Comparison of ENCODE assay signal across 28 mouse cellular contexts in the genomic region with DNA sequence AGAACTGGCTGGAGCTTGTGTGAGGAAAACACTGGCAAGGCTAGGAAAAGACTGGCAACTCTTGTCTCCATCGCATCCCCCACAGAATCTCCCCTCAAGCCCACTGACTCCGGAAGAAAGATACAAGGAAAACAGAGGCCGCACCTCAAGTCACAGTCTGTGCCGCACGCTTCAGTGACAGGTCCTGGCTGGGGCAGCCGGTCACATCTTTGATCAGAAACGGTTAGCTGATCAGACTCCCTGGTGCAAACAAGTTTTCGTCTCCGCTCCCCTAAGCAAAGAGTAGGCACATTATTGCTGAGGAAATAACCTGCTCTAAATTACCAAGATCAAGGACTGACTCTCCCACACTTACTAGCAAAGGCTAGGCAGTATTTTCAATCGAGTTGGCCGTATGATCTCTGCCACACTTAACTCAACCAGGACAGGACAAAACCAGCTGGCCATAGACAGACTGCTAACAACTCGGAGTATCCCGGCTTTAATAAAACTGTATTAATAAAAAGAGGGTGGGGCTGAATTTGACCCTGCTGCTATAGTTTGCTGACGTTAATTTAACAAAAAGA. TPM values are rescaled to one million over a fixed set of nuclear protein-coding genes. Genes with fewer than 3 reads are reported as not detected.
"Had no signal": no experiment of that assay in that cellular context is flagged by ENCODE, and none has a peak within 500 bp of the region (broad histone marks: within the 10 kb centered on the region; RNA-seq: fewer than 3 reads in every experiment).

No protein-coding gene starts in this region.

- H3K27ac ChIP-seq: gastrocnemius, adult 2 months; heart, adult 2 months; heart, embryonic 13.5 days; heart, embryonic 15.5 days; hindbrain, embryonic 10.5 days; hindbrain, embryonic 12.5 days; hindbrain, embryonic 14.5 days; intestine, embryonic 15.5 days; layer of hippocampus, adult 2 months; left cerebral cortex, adult 2 months; limb, embryonic 10.5 days; limb, embryonic 12.5 days; liver, embryonic 13.5 days; liver, embryonic 15.5 days had no signal

- H3K9me3 ChIP-seq: heart, embryonic 13.5 days; heart, embryonic 15.5 days; hindbrain, embryonic 10.5 days; hindbrain, embryonic 12.5 days; intestine, embryonic 15.5 days; limb, embryonic 10.5 days; limb, embryonic 12.5 days; liver, embryonic 13.5 days; liver, embryonic 15.5 days had no signal

- H3K9ac ChIP-seq: heart, embryonic 13.5 days; heart, embryonic 15.5 days; hindbrain, embryonic 12.5 days; hindbrain, embryonic 14.5 days; intestine, embryonic 15.5 days; limb, embryonic 12.5 days; liver, embryonic 13.5 days; liver, embryonic 15.5 days; liver, postnatal 0 days had no signal

- H3K27me3 ChIP-seq: heart, embryonic 13.5 days; heart, embryonic 15.5 days; hindbrain, embryonic 12.5 days; intestine, embryonic 15.5 days; limb, embryonic 12.5 days; liver, embryonic 13.5 days; liver, embryonic 15.5 days had no signal

- ATAC-seq: hindbrain, embryonic 16.5 days; inflammation-experienced regulatory T-cells, adult 6 months; intestine, embryonic 15.5 days; intestine, postnatal 0 days; liver, postnatal 0 days had no signal

- H3K4me2 ChIP-seq: heart, embryonic 11.5 days; heart, embryonic 13.5 days; heart, embryonic 15.5 days; hindbrain, embryonic 12.5 days; hindbrain, embryonic 14.5 days; intestine, embryonic 15.5 days; limb, embryonic 12.5 days; liver, embryonic 11.5 days; liver, embryonic 13.5 days; liver, embryonic 15.5 days had no signal

- H3K36me3 ChIP-seq: intestine, embryonic 15.5 days; liver, embryonic 13.5 days; liver, embryonic 15.5 days had no signal

- H3K4me1 ChIP-seq: intestine, embryonic 15.5 days; liver, embryonic 13.5 days; liver, embryonic 15.5 days had no signal

- H3K4me3 ChIP-seq: gastrocnemius, adult 2 months; heart, adult 2 months; heart, embryonic 13.5 days; heart, embryonic 15.5 days; hindbrain, embryonic 10.5 days; hindbrain, embryonic 12.5 days; intestine, embryonic 15.5 days; layer of hippocampus, adult 2 months; left cerebral cortex, adult 2 months; limb, embryonic 10.5 days; limb, embryonic 12.5 days; liver, embryonic 13.5 days; liver, embryonic 15.5 days had no signal

- DNase-seq: gastrocnemius, adult 2 months; gastrocnemius, postnatal 10 days; gastrocnemius, postnatal 25 days; heart, adult 2 months; heart, postnatal 14 days; heart, postnatal 36 days; kidney, postnatal 10 days; kidney, postnatal 25 days; liver; liver, embryonic 13.5 days; liver, postnatal 0 days had no signal

RNA-seq across cellular contexts. Expression of a gene that starts 10.6 kb away (rescaled TPM):
- polyA plus RNA-seq: frontal cortex, adult 2 months; hindbrain, embryonic 12.5 days; hindbrain, embryonic 16.5 days; inflammation-experienced regulatory T-cells, adult 6 months; limb, embryonic 10.5 days; liver, embryonic 11.5 days; liver, embryonic 13.5 days; liver, embryonic 15.5 days; liver, postnatal 0 days had no signal
